Mouse (Mus musculus) heart, adult 2 months (tissue): ENCODE measurements around the gene Atrn.

Experiments
- CTCF ChIP-seq: fragments of 200-600 bp; IDR thresholded peaks from 2 replicates; pipeline ENCODE4 v1.8.1; 2022; ENCODE audit warnings: antibody characterized with exemption, mild to moderate bottlenecking, moderate library complexity
- POLR2A ChIP-seq: fragments of 200-500 bp; IDR thresholded peaks from 2 replicates; pipeline ENCODE4 v1.6.1; 2011; ENCODE audit warnings: mild to moderate bottlenecking, low read depth, low read length, control low read depth; ENCODE audit not compliant: insufficient read depth

GRCm38 (mm10) chr2:130919062-130919593 is 12.8 kb downstream of the Atrn start:
- TF ChIP-seq CTCF = no peak
- no peak for TF ChIP-seq POLR2A
